Mouse (Mus musculus) CD4-positive, CD25-positive, alpha-beta regulatory T cell, adult 4 months (primary cell): ENCODE measurements around the gene Bcan. TPM values are rescaled to one million over a fixed set of nuclear protein-coding genes. Genes with fewer than 3 reads are reported as not detected.

Experiments used
- ATAC-seq: one replicate; pipeline ENCODE4 v1.8.0; 2017
- polyA plus RNA-seq, 2 experiments: library from polyadenylated mRNA; unstranded; fragments of 100-300 nt; shearing (Covaris generic); gene quantifications; one replicate each; pipeline ENCODE4 v1.2.1; 2017

The Bcan gene
- polyA plus RNA-seq: not detected

GRCm38 (mm10) chr3:88000181-88000580, at the start of gene Bcan:
Gene Bcan (minus strand): TSS chr3:88000230.
- no peak for ATAC-seq

GRCm38 (mm10) chr3:88049532-88049931, 49.5 kb upstream of the Bcan start:
- no peak for ATAC-seq

DNA sequence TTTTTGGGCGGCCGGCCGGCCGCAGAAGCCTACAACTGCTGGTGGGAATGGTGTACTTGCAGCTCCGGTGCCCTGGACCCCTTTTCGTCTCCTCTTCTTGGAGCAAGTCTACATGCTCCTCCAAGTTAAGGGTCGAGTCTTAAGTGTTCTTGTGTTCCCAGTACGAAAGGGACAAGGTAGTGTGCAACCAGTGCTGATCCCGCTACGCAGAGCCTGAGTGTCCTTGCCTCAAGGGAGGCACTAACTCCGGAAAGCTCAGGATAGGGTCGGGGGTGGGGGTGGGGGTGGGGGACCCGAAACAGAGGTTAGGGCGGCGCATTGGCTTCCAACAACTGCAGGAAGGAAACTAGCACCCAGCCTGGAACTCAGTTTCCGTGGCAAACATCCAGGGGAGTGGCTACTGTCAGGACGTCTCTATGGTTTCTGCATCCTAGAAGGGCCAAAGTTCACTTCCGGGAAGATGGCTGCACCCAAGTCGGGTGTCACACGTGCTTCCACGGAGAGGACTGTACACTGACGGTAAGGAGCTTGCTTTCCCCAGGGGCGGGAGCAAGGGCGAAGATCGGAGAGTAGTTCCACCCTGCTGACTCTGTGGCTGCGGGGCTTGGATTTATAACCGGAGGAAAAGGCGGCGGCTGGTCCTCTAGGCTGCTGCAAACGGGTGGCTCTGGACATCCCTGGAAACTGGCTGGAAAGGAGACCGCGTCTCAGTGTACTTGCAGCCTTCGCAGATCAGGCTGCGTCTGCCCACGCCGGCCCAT, 42.8 kb upstream of the Bcan start, which contains the start of gene Gpatch4:
Gene Gpatch4 (plus strand): TSS at position 448 of the 761 bp plus-strand sequence.
- ATAC-seq: peak; percentile 99

GRCm38 (mm10) chr3:88035561-88036293, 35.7 kb upstream of the Bcan start:
- ATAC-seq: no peak

GRCm38 (mm10) chr3:88033506-88033905, 33.5 kb upstream of the Bcan start:
- ATAC-seq: no peak

DNA sequence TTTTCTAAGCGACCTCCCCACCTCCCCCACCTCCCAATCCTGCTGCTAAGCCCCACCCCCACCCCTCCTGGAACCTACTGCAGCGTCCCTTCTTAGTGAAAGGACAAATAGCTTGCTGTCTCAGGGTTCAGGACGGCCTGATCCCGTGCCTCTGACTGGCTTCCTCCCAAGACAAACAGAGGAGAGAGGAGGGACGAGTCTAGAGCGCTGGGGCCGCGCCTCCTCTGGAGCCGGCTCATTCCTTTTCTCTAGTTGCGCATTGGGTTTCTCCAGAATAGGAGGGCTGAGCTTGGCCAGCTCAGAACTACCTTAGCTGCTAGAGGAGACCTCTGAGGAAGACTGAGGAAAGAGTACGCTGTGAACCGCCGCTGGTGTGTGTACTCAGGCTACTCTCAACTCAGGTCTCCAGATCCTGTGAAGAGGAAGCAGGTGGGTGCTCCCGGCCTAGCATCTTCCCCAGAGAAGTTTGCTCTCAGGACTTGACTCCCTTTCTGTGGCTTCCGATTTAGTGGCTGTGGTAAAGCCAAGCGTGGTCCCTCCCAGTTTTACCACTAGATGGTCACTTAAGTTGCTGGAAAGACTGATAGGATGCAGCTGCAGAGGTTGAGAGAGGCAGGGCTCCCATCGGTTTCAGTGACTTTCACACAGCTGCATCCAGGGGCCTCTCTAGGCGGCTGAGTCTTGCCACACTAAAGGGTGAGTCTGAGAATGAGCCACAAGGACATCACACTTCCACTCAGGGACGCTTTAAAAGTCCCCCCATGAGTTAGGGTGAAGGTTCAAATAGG, 30.8 kb upstream of the Bcan start:
- no peak for ATAC-seq

GRCm38 (mm10) chr3:88027434-88028186, 27.6 kb upstream of the Bcan start, which contains the start of gene Hapln2:
Gene Hapln2 (minus strand): TSS chr3:88027583.
- no peak for ATAC-seq

- no peak for ATAC-seq
Observed at GRCm38 (mm10) chr3:88026823-88027222, 26.8 kb upstream of the Bcan start.

GRCm38 (mm10) chr3:88023192-88024074, 23.4 kb upstream of the Bcan start:
- peak; percentile 56 for ATAC-seq

DNA sequence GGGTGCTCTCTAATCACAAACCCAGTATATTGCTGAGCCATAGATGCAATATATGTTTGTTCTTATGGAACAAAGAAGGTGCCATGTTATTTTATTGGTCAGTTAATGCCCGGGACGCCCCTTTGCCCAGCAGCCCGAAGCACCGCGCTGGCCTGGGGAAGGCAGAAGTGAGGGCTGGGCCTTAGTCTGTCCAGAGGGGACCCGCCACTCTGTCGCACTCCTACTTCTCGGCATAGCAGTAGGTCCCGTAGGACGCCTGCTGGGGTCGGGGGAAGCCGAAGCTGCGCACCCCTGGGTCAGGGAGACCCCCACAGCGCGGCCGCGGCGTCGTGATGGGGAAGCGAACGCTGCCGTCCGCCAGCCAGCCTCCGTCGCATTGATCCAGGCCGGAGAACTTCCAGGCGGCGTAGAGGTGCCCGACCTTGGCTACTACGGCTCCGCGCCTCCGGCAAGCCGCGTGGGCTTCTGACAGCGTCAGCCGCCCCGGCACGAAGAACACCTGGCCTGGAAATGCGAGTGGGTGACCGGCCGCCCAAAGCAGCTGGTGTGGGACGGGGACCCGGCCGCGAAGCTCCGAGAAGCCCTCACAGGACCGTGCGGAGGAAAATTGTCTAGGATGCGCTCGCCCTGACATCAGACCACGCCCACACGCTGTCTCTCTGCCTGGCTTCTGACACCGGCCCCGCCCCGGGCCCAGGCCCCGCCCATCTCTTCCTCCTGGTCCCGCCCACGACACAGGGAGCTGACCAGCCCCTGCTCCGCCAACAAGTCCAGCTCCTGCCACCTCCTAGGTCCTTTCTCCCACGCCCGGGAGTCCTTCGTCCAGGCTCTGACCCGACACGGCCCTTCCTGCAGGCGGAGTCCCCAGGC, 22.5 kb upstream of the Bcan start:
- peak; percentile 77 for ATAC-seq

- peak; percentile 51 for ATAC-seq
Observed at GRCm38 (mm10) chr3:88010634-88011265, 10.7 kb upstream of the Bcan start.

DNA sequence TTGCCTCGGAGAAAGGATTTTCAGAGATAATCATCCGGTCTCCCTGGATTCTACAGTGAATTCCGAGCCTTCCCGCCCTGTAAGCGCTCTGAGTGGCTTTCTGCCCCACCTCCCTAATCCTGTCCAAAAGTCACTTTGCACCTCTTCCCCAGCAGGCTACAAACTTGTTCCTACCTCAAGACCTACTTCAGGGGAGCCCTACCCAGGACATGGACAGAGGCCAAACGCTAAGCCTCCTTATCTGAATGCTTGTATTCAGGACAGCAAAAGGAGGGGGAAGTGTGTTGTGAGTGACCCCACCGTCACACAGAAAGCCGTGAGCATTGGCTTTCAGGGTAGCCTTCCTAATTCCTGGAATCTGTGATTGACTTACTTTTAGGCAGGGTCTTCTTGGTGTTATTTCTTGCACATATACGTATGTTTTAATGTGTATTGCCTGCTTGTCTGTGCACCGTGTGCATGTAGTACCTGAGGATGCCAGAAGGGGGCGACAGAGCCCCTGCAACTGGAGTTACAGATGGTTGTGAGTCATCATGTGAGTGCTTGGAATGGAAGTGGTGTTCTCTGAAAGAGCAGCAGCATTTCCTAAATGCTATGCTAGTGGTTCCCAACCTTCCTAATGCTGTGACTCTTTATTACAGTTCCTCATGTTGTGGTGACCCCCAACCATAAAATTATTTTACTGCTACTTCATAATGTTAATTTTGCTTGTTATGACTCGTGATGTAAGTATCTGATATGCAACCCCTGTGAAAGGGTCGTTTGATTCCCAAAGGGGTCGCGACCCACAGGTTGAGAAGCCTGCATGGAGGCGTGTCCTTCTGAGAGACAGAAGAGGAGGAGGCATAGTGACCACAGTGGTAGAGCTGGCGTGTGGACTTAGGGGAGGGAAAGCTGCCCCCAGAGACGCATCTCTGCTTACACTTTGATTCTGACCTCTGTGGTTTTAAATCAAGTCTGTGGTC, 6.1 kb upstream of the Bcan start:
- ATAC-seq: no peak

GRCm38 (mm10) chr3:88002291-88002976, 2.4 kb upstream of the Bcan start:
- no peak for ATAC-seq

GRCm38 (mm10) chr3:88000816-88001595, 976 bp upstream of the Bcan start:
- no peak for ATAC-seq

DNA sequence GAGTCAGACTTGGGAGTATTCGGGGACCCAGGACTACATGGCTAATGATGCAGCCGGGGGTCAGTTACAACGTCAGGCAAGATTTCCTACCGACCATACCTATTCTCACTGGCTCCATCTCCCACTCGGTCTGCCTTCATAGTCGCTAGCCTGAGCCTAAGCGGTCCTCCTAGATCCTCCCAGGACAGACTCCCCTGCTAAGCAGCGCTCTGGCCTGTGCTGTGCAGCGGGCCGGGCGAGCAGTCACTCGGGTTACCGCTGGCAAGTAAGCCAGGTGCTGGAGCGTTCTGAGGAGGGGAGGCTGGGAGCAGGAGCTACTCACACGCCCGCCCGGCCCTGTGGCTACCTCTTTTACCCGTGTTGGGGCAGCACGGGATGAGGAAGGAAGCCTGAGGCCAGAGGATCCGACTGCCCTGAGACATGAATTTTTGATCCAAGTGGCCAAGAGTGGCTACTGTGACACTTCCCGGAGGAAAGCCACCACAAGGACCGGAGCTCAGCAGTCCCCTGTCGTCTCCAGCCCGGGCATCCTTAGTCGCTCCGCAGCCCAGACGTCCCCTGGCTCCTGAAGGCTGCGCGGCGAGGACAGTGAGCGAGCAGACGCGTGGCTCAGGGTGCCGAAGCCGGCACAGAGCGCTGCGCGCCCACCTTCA, 661 bp downstream of the Bcan start:
- ATAC-seq: no peak

- no peak for ATAC-seq
Observed at GRCm38 (mm10) chr3:87998747-87999146, 1.3 kb downstream of the Bcan start.
